Mouse (Mus musculus): ENCODE data around the gene Eea1. TPM values are rescaled to one million over a fixed set of nuclear protein-coding genes. Genes with fewer than 3 reads are reported as not detected.
"Not testable (repeated sequence)": the region's sequence is repeated elsewhere in the genome, so short reads cannot be mapped to it uniquely, and the experiment has no call there.

The Eea1 gene
- total RNA-seq, 2 experiments from 2014 or later = 18.1 to 23.3 TPM

- no peak for DNase-seq
- intact Hi-C loops (cut with DNase I) = loop anchor here (10.0 kb wide), 1 partner anchor 551 kb away; no protein-coding TSS in a partner anchor
Measured at GRCm38 (mm10) chr10:96035951-96036350, 95.5 kb downstream of the Eea1 start.

- intact Hi-C loops (cut with DNase I) = no loop called here
- DNase-seq = no peak
Measured at GRCm38 (mm10) chr10:96044216-96044615, 103.8 kb downstream of the Eea1 start.

GRCm38 (mm10) chr10:96047960-96048536 lies 107.6 kb downstream of the Eea1 start:
- no peak for DNase-seq
- intact Hi-C loops (cut with DNase I) = no loop called here

GRCm38 (mm10) chr10:96048550-96048949 lies 108.1 kb downstream of the Eea1 start:
- intact Hi-C loops (cut with DNase I) = no loop called here

GRCm38 (mm10) chr10:96067347-96067746 lies 126.9 kb downstream of the Eea1 start:
- no peak for DNase-seq
- intact Hi-C loops (cut with DNase I) = no loop called here

More at GRCm38 (mm10) chr10:96048550-96048949, 108.1 kb downstream of the Eea1 start:
- DNase-seq = no peak

- intact Hi-C loops (cut with DNase I) = no loop called here
- DNase-seq = no peak
Measured at GRCm38 (mm10) chr10:96074386-96074785, 133.9 kb downstream of the Eea1 start.

- intact Hi-C loops (cut with DNase I) = no loop called here
- DNase-seq = no peak
Measured at GRCm38 (mm10) chr10:96075403-96075802, 135.0 kb downstream of the Eea1 start.

GRCm38 (mm10) chr10:96075880-96076279 lies 135.4 kb downstream of the Eea1 start:
- intact Hi-C loops (cut with DNase I) = no loop called here
- DNase-seq = peak in 1 of 2 experiments; percentile 19

GRCm38 (mm10) chr10:96076461-96076860 lies 136.0 kb downstream of the Eea1 start:
- intact Hi-C loops (cut with DNase I) = no loop called here

GRCm38 (mm10) chr10:96077480-96078066 lies 137.1 kb downstream of the Eea1 start:
- DNase-seq; intact Hi-C loops (cut with DNase I): not testable (repeated sequence)

More at GRCm38 (mm10) chr10:96076461-96076860, 136.0 kb downstream of the Eea1 start:
- DNase-seq = no peak

GRCm38 (mm10) chr10:96079823-96080222 lies 139.4 kb downstream of the Eea1 start:
- DNase-seq = no peak
- intact Hi-C loops (cut with DNase I) = no loop called here

GRCm38 (mm10) chr10:96080440-96081381 lies 140.3 kb downstream of the Eea1 start:
- intact Hi-C loops (cut with DNase I) = no loop called here
- DNase-seq = no peak

GRCm38 (mm10) chr10:96082203-96082602 lies 141.8 kb downstream of the Eea1 start:
- DNase-seq = no peak
- intact Hi-C loops (cut with DNase I) = no loop called here

GRCm38 (mm10) chr10:96089744-96090143 lies 149.3 kb downstream of the Eea1 start:
- intact Hi-C loops (cut with DNase I) = no loop called here
- no peak for DNase-seq

- no peak for DNase-seq
- intact Hi-C loops (cut with DNase I) = no loop called here
Measured at GRCm38 (mm10) chr10:96090388-96090787, 149.9 kb downstream of the Eea1 start.

- DNase-seq = no peak
Measured at GRCm38 (mm10) chr10:96093890-96094531, 153.6 kb downstream of the Eea1 start.

GRCm38 (mm10) chr10:96094559-96094958 lies 154.1 kb downstream of the Eea1 start:
- intact Hi-C loops (cut with DNase I) = no loop called here

More at GRCm38 (mm10) chr10:96093890-96094531, 153.6 kb downstream of the Eea1 start:
- intact Hi-C loops (cut with DNase I) = no loop called here

More at GRCm38 (mm10) chr10:96094559-96094958, 154.1 kb downstream of the Eea1 start:
- no peak for DNase-seq
